ENCODE assay signal across 7 mouse cellular contexts in the genomic region with DNA sequence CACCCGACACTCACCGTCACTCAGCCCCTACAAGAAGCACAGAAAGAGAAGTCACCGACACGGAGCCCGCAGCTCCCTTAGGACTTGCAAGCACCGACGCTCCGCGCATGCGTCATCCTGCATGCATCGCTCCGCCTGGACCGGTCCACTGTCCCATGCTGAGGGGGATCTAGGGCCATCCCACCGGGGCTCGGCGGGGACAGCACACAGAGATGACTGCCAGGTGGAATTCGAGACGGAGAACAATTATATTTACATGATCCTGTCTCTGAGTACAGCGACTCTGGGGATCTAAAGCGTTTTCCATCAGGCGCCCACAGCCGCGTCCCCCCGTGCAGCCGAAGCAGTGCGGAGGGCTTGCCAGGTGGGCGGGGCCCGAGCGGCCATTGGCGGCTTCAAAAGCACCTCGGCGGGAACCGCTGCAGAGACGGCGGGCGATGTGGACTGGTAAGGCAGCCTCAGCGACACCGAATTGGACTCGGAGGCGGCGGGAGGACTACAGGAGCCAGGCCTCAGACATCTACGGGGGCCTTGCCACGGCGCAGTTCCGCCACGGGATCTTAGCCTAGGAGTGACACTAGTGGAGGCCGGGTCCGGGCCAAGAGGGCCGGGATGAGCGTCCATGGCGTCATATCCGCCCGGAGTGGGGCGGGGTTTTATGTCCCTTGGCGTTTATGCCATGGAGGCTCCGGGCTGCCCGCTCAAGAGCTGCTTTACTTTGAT. TPM values are rescaled to one million over a fixed set of nuclear protein-coding genes. Genes with fewer than 3 reads are reported as not detected.
DNase-seq lines count a peak whose midpoint lies in the region; ATAC-seq lines count a peak whose summit lies in the region.

A gene (minus strand): TSS at position 119 of the 723 bp plus-strand sequence.
A gene (plus strand): TSS at position 394 of the 723 bp plus-strand sequence.

- peak within 1 kb of the TSS; percentile 72 for H3K4me3 ChIP-seq in embryonic facial prominence, embryonic 12.5 days
- H3K4me3 ChIP-seq in limb, embryonic 11.5 days (ENCODE audit: low read depth, low read length), result peak within 1 kb of the TSS; percentile 81
- peak within 1 kb of the TSS; percentile 57 for H3K4me3 ChIP-seq in midbrain, embryonic 14.5 days (replicated peaks; ENCODE audit: low read depth, low read length)

- H3K4me1 ChIP-seq in embryonic facial prominence, embryonic 12.5 days, result peaks cover 15% of the 10 kb centered on the region
- peaks cover 4% of the 10 kb centered on the region for H3K4me1 ChIP-seq in limb, embryonic 11.5 days (ENCODE audit: control insufficient read depth, insufficient read depth, low read length)
- 0 out of 2 replicates have a peak, but pooled peaks cover 5% of the 10 kb centered on the region for H3K4me1 ChIP-seq in midbrain, embryonic 14.5 days (ENCODE audit: control insufficient read depth, insufficient read depth, low read length)

- peak within 1 kb of the TSS; percentile 80 for H3K9ac ChIP-seq in embryonic facial prominence, embryonic 12.5 days
- H3K9ac ChIP-seq in limb, embryonic 11.5 days (ENCODE audit: low read length), result peak within 1 kb of the TSS; percentile 76
- H3K9ac ChIP-seq in midbrain, embryonic 14.5 days (replicated peaks; ENCODE audit: low read length), result peak within 1 kb of the TSS; percentile 55

- peaks cover 14% of the 10 kb centered on the region; the same call in 1 of the 2 replicates for H3K36me3 ChIP-seq in embryonic facial prominence, embryonic 12.5 days
- H3K36me3 ChIP-seq in limb, embryonic 11.5 days (ENCODE audit: control insufficient read depth, insufficient read depth, low read length), result no peaks in the 10 kb centered on the region
- H3K36me3 ChIP-seq in midbrain, embryonic 14.5 days (ENCODE audit: control insufficient read depth, insufficient read depth, low read length), result no peaks in the 10 kb centered on the region

- no peaks in the 10 kb centered on the region for H3K27me3 ChIP-seq in embryonic facial prominence, embryonic 12.5 days
- no peaks in the 10 kb centered on the region for H3K27me3 ChIP-seq in limb, embryonic 11.5 days (ENCODE audit: control insufficient read depth, insufficient read depth, low read length)
- H3K27me3 ChIP-seq in midbrain, embryonic 14.5 days (ENCODE audit: control insufficient read depth, insufficient read depth, low read length), result no peaks in the 10 kb centered on the region

- H3K27ac ChIP-seq in embryonic facial prominence, embryonic 12.5 days, result peak within 1 kb of the TSS; percentile 73
- peak within 1 kb of the TSS; percentile 32; the same call in 1 of the 2 replicates for H3K27ac ChIP-seq in limb, embryonic 11.5 days (replicated peaks; ENCODE audit: low read depth, low read length)
- peak within 1 kb of the TSS; percentile 80 for H3K27ac ChIP-seq in midbrain, embryonic 14.5 days (replicated peaks; ENCODE audit: low read depth, low read length)

- WGBS in embryonic facial prominence, embryonic 12.5 days, result under 1% methylated on average over 57 of the region's 57 CpGs
- WGBS in limb, embryonic 11.5 days, result under 1% methylated on average over 57 of the region's 57 CpGs
- WGBS in midbrain, embryonic 14.5 days, result under 1% methylated on average over 57 of the region's 57 CpGs

- peak; percentile 91 for ATAC-seq in embryonic facial prominence, embryonic 12.5 days (ENCODE audit: insufficient number of reproducible peaks, insufficient read depth, low FRiP score, low TSS enrichment)
- ATAC-seq in limb, embryonic 11.5 days (ENCODE audit: insufficient number of reproducible peaks, low FRiP score, low TSS enrichment, low read depth), result peak; percentile 94
- ATAC-seq in midbrain, embryonic 14.5 days (ENCODE audit: low FRiP score, low TSS enrichment), result peak; percentile 94

- peak; percentile 92 for DNase-seq in adrenal gland, postnatal 25 days
- DNase-seq in heart, adult 11 months, result peak; percentile 99
- peak; percentile 96 for DNase-seq in kidney, adult 18-20 months
- DNase-seq in limb, embryonic 11.5 days (ENCODE audit: low spot score), result peak; percentile 95
- DNase-seq in midbrain, embryonic 14.5 days, result peak; percentile 99
- DNase-seq in spleen, adult 18-20 months, result peak; percentile 83 to 90

- peak within 1 kb of the TSS; percentile 65 for H3K4me2 ChIP-seq in embryonic facial prominence, embryonic 12.5 days (replicated peaks)
- peak within 1 kb of the TSS; percentile 81 for H3K4me2 ChIP-seq in limb, embryonic 11.5 days (ENCODE audit: low read depth, severe bottlenecking)
- peak within 1 kb of the TSS; percentile 69 for H3K4me2 ChIP-seq in midbrain, embryonic 14.5 days (ENCODE audit: low read length)

- H3K9me3 ChIP-seq in embryonic facial prominence, embryonic 12.5 days, result no peaks in the 10 kb centered on the region
- H3K9me3 ChIP-seq in limb, embryonic 11.5 days (ENCODE audit: control insufficient read depth, low read length), result no peaks in the 10 kb centered on the region
- H3K9me3 ChIP-seq in midbrain, embryonic 14.5 days (ENCODE audit: control insufficient read depth, low read length), result no peaks in the 10 kb centered on the region

RNA-seq across cellular contexts. Expression of the first gene that starts in this region (rescaled TPM):
- 50.7 and 55.5 TPM in 2 replicates for total RNA-seq in adrenal gland, postnatal 25 days (2021)
- polyA plus RNA-seq in embryonic facial prominence, embryonic 12.5 days (2016; fragmentation: Nextera tagmentation; extraction: Ambion mirVana), result 74.5 and 79.6 TPM in 2 replicates
- 74.2 and 82.7 TPM in 2 replicates for polyA plus RNA-seq in limb, embryonic 11.5 days (2014; fragmentation: Nextera tagmentation; extraction: Ambion mirVana)
- polyA plus RNA-seq in midbrain, embryonic 14.5 days (2014; fragmentation: Nextera tagmentation; extraction: Ambion mirVana), result 26.2 and 30.5 TPM in 2 replicates

RNA-seq across cellular contexts. Expression of the second gene that starts in this region (rescaled TPM):
- total RNA-seq in adrenal gland, postnatal 25 days (2021), result 7.4 and 9.6 TPM in 2 replicates
- polyA plus RNA-seq in embryonic facial prominence, embryonic 12.5 days (2016; fragmentation: Nextera tagmentation; extraction: Ambion mirVana), result 43.5 TPM in 2 replicates
- 53.8 and 60.0 TPM in 2 replicates for polyA plus RNA-seq in limb, embryonic 11.5 days (2014; fragmentation: Nextera tagmentation; extraction: Ambion mirVana)
- polyA plus RNA-seq in midbrain, embryonic 14.5 days (2014; fragmentation: Nextera tagmentation; extraction: Ambion mirVana), result 7.0 and 11.8 TPM in 2 replicates

Comparison
In these comparisons a context has a peak if more than half of its experiments do, and no peak if none do; other contexts are left out.
1. Peak in every context shown above with its lines: DNase-seq, ATAC-seq, H3K4me3 ChIP-seq and H3K27ac ChIP-seq.